Mouse (Mus musculus) embryo, embryonic 9.5 days (tissue): Measurements from ENCODE around the gene Tmc5.

Experiments
- DNase-seq: peaks from one replicate; pipeline ENCODE4 v3.0.0-alpha.2; 2017; ENCODE audit errors: extremely low spot score

Tmc5 gene

GRCm38 (mm10) chr7:118597201-118597600 is at the start of gene Tmc5:
Tmc5 (plus strand) TSS chr7:118597297.
- peak; percentile 17 for DNase-seq

- no peak for DNase-seq
Measured at GRCm38 (mm10) chr7:118547451-118547850, 49.6 kb upstream of the Tmc5 start.

GRCm38 (mm10) chr7:118553881-118554280 is 43.2 kb upstream of the Tmc5 start:
- no peak for DNase-seq

- DNase-seq = no peak
Measured at GRCm38 (mm10) chr7:118554290-118554689, 42.8 kb upstream of the Tmc5 start.

- no peak for DNase-seq
Measured at GRCm38 (mm10) chr7:118569121-118569543, 28.0 kb upstream of the Tmc5 start.

GRCm38 (mm10) chr7:118571350-118571749 is 25.7 kb upstream of the Tmc5 start:
- no peak for DNase-seq

- no peak for DNase-seq
Measured at GRCm38 (mm10) chr7:118572039-118572438, 25.1 kb upstream of the Tmc5 start.

GRCm38 (mm10) chr7:118578269-118578668 is 18.8 kb upstream of the Tmc5 start:
- DNase-seq = no peak

GRCm38 (mm10) chr7:118579938-118580337 is 17.2 kb upstream of the Tmc5 start:
- DNase-seq = no peak

GRCm38 (mm10) chr7:118583821-118584220 is 13.3 kb upstream of the Tmc5 start:
- no peak for DNase-seq

GRCm38 (mm10) chr7:118584257-118584907 is 12.7 kb upstream of the Tmc5 start, which contains the start of gene Tmc7:
Tmc7 (minus strand) TSS chr7:118584736.
- DNase-seq = peak; percentile 88

- DNase-seq = no peak
Measured at GRCm38 (mm10) chr7:118584926-118585325, 12.2 kb upstream of the Tmc5 start.

- DNase-seq = no peak
Measured at GRCm38 (mm10) chr7:118585856-118586255, 11.2 kb upstream of the Tmc5 start.

- DNase-seq = no peak
Measured at GRCm38 (mm10) chr7:118590726-118591305, 6.3 kb upstream of the Tmc5 start.

GRCm38 (mm10) chr7:118592146-118592545 is 5.0 kb upstream of the Tmc5 start:
- peak; percentile 34 for DNase-seq

- peak; percentile 90 for DNase-seq
Measured at GRCm38 (mm10) chr7:118593567-118594407, 3.3 kb upstream of the Tmc5 start.

- no peak for DNase-seq
Measured at GRCm38 (mm10) chr7:118594611-118595010, 2.5 kb upstream of the Tmc5 start.

GRCm38 (mm10) chr7:118595228-118595627 is 1.9 kb upstream of the Tmc5 start:
- DNase-seq = peak; percentile 94

GRCm38 (mm10) chr7:118596271-118596670 is 826 bp upstream of the Tmc5 start:
- no peak for DNase-seq

- no peak for DNase-seq
Measured at GRCm38 (mm10) chr7:118599954-118600631, 3.0 kb downstream of the Tmc5 start.

- no peak for DNase-seq
Measured at GRCm38 (mm10) chr7:118604842-118605241, 7.7 kb downstream of the Tmc5 start.

- no peak for DNase-seq
Measured at GRCm38 (mm10) chr7:118609815-118610214, 12.7 kb downstream of the Tmc5 start.
